Mouse (Mus musculus): Measurements from ENCODE around the gene Ddx1. TPM values are rescaled to one million over a fixed set of nuclear protein-coding genes. Genes with fewer than 3 reads are reported as not detected.
A peak's percentile ranks its signal among the peaks of the same experiment; 100 is the strongest.

The Ddx1 gene
- polyA plus RNA-seq, 1 experiment from 2014 or later: 89.4 TPM

DNA sequence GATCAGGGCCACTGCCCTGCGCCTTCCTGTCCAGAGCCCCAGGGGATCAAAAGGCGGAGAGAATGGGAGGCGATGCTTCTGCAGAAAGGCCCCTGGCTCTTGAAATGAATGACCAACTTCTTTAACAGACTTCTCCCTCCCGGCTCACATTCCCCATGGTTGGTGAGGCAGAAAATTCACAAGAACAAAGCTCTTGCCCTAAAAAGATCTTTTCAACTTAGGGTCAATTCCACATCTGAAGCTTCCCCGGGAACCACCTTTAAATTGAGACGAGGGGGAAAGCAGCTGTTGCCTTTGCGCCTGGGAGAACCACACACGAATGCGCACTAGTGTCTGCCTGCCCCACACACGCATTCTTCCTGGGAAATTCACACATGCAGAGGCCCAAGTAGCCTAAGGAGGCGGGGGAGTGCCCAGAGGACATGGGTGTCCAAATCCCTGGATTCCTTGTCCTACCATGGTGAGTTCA is 40.0 kb downstream of the Ddx1 start:
- no peak overlapping the region for H3K27ac ChIP-seq (ENCODE audit: low read length)
- no peaks in the 10 kb centered on the region for H3K27me3 ChIP-seq (ENCODE audit: control insufficient read depth, insufficient read depth, low read length)
- H3K4me3 ChIP-seq (ENCODE audit: low read length): no peak overlapping the region
- no peak for ATAC-seq (replicated peaks; ENCODE audit: extremely low read depth, insufficient read depth, low FRiP score)
- H3K9ac ChIP-seq (ENCODE audit: low read length): no peak overlapping the region
- WGBS: 81% methylated on average over 11 of the region's 11 CpGs
- H3K4me1 ChIP-seq (ENCODE audit: control insufficient read depth, insufficient read depth, low read length): peaks cover 12% of the 10 kb centered on the region
- no peaks in the 10 kb centered on the region for H3K36me3 ChIP-seq (ENCODE audit: control insufficient read depth, insufficient read depth)
- no peaks in the 10 kb centered on the region for H3K9me3 ChIP-seq (replicated peaks; ENCODE audit: control insufficient read depth, low read length)
- no peak overlapping the region for H3K4me2 ChIP-seq (ENCODE audit: low read depth, low read length)

DNA sequence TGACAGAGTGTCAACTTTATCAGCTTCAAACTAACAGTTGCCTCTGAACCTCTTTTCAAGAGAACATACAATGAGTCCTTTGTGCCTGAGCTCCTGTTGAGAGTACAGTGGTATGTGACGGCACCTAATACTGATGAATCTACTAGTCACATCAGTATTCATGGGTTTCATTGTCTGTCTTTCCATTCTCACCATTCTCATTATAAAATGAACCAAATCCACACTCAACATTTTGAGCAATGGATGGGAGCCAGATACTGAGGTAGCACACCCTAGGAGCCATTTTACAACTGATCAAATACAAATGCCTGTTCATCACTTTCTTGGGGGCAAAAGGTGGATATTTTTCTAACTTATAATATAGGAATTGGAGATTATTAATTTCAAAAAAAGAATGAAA is 40.5 kb downstream of the Ddx1 start:
- no peak for ATAC-seq (replicated peaks; ENCODE audit: extremely low read depth, insufficient read depth, low FRiP score)
- Histone ChIP-seq H3K4me1 (ENCODE audit: control insufficient read depth, insufficient read depth, low read length) (peaks cover 12% of the 10 kb centered on the region), H3K9ac (ENCODE audit: low read length) (no peak overlapping the region), H3K4me2 (ENCODE audit: low read depth, low read length) (no peak overlapping the region), H3K36me3 (ENCODE audit: control insufficient read depth, insufficient read depth) (no peaks in the 10 kb centered on the region), H3K27me3 (ENCODE audit: control insufficient read depth, insufficient read depth, low read length) (no peaks in the 10 kb centered on the region), H3K4me3 (ENCODE audit: low read length) (no peak overlapping the region), H3K27ac (ENCODE audit: low read length) (no peak overlapping the region), H3K9me3 (replicated peaks; ENCODE audit: control insufficient read depth, low read length) (no peaks in the 10 kb centered on the region)
- 69% methylated on average over 1 of the region's 1 CpGs for WGBS

DNA sequence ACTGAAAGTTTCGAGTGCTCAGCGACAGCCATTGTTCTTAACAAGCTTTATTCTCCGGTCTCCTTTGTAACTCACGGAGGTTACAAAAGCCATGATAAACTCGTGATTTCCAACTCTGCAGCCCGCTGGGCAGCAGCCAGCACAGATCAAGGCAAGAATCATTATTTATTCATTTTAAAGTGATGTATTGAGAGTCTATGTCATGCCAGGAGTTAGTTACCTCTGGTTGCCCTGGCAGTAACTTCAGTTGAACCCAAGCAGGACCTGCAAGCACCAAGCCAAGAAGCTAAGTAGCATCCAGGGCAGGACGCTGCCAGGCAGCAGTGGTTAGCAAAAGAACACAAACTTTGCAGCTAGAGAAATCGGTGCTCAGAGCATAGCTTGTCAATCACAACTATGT is 41.9 kb downstream of the Ddx1 start:
- Histone ChIP-seq H3K9ac (ENCODE audit: low read length) (no peak overlapping the region), H3K36me3 (ENCODE audit: control insufficient read depth, insufficient read depth) (no peaks in the 10 kb centered on the region), H3K4me3 (ENCODE audit: low read length) (no peak overlapping the region), H3K4me1 (ENCODE audit: control insufficient read depth, insufficient read depth, low read length) (peaks cover 8% of the 10 kb centered on the region), H3K27ac (ENCODE audit: low read length) (no peak overlapping the region), H3K4me2 (ENCODE audit: low read depth, low read length) (no peak overlapping the region), H3K27me3 (ENCODE audit: control insufficient read depth, insufficient read depth, low read length) (no peaks in the 10 kb centered on the region), H3K9me3 (replicated peaks; ENCODE audit: control insufficient read depth, low read length) (no peaks in the 10 kb centered on the region)
- 59% methylated on average over 8 of the region's 8 CpGs for WGBS
- ATAC-seq (replicated peaks; ENCODE audit: extremely low read depth, insufficient read depth, low FRiP score): no peak

DNA sequence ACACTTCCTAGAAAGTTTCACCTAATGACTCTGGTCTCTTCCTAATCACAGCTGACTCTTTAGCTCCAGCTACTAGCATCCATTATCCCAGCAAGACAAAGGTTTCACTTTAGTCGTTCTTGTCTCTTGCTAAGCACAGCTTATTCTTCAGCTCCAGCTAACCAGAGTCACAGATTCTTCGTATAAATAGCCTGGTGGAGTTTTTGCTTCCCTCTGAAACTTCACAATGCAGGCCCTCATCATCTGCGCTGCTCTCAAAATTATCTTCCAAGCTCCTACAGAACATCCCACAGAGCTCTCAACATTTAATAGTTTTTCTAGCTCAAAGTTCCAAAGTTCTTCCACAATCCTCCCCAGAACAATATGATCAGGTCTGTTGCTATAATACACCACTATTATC is 43.3 kb downstream of the Ddx1 start:
- no peak overlapping the region for H3K4me2 ChIP-seq (ENCODE audit: low read depth, low read length)
- H3K36me3 ChIP-seq (ENCODE audit: control insufficient read depth, insufficient read depth): no peaks in the 10 kb centered on the region
- H3K4me3 ChIP-seq (ENCODE audit: low read length): no peak overlapping the region
- 80% methylated on average over 3 of the region's 3 CpGs for WGBS
- no peak for ATAC-seq (replicated peaks; ENCODE audit: extremely low read depth, insufficient read depth, low FRiP score)
- H3K9ac ChIP-seq (ENCODE audit: low read length): no peak overlapping the region
- H3K4me1 ChIP-seq (ENCODE audit: control insufficient read depth, insufficient read depth, low read length): no peaks in the 10 kb centered on the region
- H3K27me3 ChIP-seq (ENCODE audit: control insufficient read depth, insufficient read depth, low read length): no peaks in the 10 kb centered on the region
- no peaks in the 10 kb centered on the region for H3K9me3 ChIP-seq (replicated peaks; ENCODE audit: control insufficient read depth, low read length)
- no peak overlapping the region for H3K27ac ChIP-seq (ENCODE audit: low read length)

DNA sequence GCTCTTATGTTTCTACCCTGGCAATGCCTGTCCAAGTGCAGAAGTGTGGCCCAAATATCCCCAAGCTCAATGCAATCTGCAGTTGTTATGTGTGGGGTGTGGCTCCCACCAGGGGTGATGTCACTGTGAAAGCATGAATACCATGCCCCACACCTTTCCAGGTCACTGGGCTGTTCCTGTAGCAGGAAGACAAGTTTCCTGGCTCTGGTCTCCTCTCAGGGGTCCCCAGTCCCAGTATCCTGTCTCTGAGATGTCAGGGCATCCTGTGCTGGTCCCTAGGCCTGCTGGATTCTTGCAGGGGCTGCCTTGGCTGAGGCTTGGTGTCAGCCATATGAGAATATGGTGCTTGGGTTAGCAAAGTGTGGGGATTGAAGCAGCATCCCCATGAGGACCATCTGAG is 46.7 kb downstream of the Ddx1 start:
- H3K27ac ChIP-seq (ENCODE audit: low read length): no peak overlapping the region
- H3K36me3 ChIP-seq (ENCODE audit: control insufficient read depth, insufficient read depth): no peaks in the 10 kb centered on the region
- ATAC-seq (replicated peaks; ENCODE audit: extremely low read depth, insufficient read depth, low FRiP score): peak; percentile 41
- H3K9me3 ChIP-seq (replicated peaks; ENCODE audit: control insufficient read depth, low read length): no peaks in the 10 kb centered on the region
- no peaks in the 10 kb centered on the region for H3K27me3 ChIP-seq (ENCODE audit: control insufficient read depth, insufficient read depth, low read length)
- no peak overlapping the region for H3K4me3 ChIP-seq (ENCODE audit: low read length)
- no peak overlapping the region for H3K9ac ChIP-seq (ENCODE audit: low read length)
- H3K4me1 ChIP-seq (ENCODE audit: control insufficient read depth, insufficient read depth, low read length): no peaks in the 10 kb centered on the region; the same call in 1 of the 2 replicates
- H3K4me2 ChIP-seq (ENCODE audit: low read depth, low read length): no peak overlapping the region

DNA sequence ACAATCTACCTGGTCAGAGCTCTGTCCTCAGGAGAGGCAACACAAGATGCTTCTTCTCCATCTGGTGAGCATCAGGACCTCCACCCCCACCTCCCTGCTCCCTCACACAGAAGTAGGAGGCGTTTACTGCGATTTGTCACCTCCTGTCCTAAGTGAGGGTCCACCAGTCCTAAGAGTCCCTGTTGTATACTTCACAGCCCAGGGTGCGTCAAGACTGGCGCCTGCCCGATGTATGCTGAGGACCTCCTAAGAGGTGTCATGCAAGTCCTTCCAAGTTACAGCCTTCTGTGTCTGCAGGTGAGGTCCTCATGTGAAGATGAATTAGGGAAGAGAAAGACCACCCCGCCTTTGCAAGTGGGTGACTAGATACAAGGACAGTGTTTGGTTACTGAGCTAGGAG is 48.4 kb downstream of the Ddx1 start:
- H3K27me3 ChIP-seq (ENCODE audit: control insufficient read depth, insufficient read depth, low read length): no peaks in the 10 kb centered on the region
- H3K4me3 ChIP-seq (ENCODE audit: low read length): no peak overlapping the region
- H3K9me3 ChIP-seq (replicated peaks; ENCODE audit: control insufficient read depth, low read length): no peaks in the 10 kb centered on the region
- H3K9ac ChIP-seq (ENCODE audit: low read length): no peak overlapping the region
- no peak overlapping the region for H3K4me2 ChIP-seq (ENCODE audit: low read depth, low read length)
- no peak for ATAC-seq (replicated peaks; ENCODE audit: extremely low read depth, insufficient read depth, low FRiP score)
- H3K4me1 ChIP-seq (ENCODE audit: control insufficient read depth, insufficient read depth, low read length): no peaks in the 10 kb centered on the region; the same call in 1 of the 2 replicates
- 85% methylated on average over 6 of the region's 6 CpGs for WGBS
- no peaks in the 10 kb centered on the region for H3K36me3 ChIP-seq (ENCODE audit: control insufficient read depth, insufficient read depth)
- no peak overlapping the region for H3K27ac ChIP-seq (ENCODE audit: low read length)

DNA sequence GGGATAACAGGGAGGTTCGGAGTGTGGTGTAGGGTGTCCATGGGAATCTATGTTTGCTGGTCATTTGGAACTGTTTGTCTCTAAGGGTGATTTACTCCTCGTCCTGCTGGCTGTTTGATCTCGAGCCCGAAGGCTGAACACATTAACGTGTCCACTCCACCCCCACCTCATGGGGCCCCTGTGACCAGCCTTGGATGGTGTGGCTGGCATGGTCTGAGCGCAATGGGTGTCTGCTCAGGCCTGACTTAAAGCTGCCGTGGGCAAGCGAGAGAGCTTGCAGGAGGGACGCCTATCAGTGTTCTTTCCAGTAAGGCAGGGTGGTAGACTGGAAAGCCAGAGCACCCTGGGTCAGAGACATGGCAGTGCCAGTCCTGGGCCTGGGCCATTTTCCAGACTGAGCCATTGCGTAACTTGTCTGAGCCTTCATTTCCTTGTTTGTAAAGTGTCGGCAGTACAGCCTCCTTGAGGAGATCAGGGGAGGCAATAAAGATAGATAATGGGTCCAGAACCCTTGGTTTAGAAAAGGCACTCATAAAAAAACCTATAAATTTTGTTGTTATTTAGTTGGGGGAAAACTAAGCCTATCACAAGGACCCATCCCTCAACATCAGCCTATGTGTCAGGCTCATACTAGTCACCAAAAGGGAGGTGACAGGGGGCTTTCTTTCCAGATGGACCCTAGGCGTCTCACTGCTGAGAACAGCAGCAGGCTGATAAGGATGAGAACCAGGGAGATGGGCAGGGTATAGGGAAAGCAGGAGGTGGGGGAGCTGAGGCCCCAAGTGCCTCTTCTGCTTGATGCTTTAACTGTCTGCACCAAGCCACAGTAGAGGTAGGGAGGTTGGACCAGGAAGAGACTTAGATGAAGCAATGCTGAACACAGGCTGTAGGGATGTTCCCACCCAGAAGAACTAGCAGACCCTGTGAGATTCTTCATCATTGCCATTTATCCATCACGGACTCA is 49.4 kb downstream of the Ddx1 start:
- Histone ChIP-seq H3K4me2 (ENCODE audit: low read depth, low read length) (no peak overlapping the region), H3K36me3 (ENCODE audit: control insufficient read depth, insufficient read depth) (no peaks in the 10 kb centered on the region), H3K27me3 (ENCODE audit: control insufficient read depth, insufficient read depth, low read length) (no peaks in the 10 kb centered on the region), H3K9ac (ENCODE audit: low read length) (no peak overlapping the region), H3K4me1 (ENCODE audit: control insufficient read depth, insufficient read depth, low read length) (no peaks in the 10 kb centered on the region; the same call in 1 of the 2 replicates), H3K9me3 (replicated peaks; ENCODE audit: control insufficient read depth, low read length) (no peaks in the 10 kb centered on the region), H3K4me3 (ENCODE audit: low read length) (no peak overlapping the region), H3K27ac (ENCODE audit: low read length) (no peak overlapping the region)
- WGBS: 74% methylated on average over 13 of the region's 13 CpGs
- no peak for ATAC-seq (replicated peaks; ENCODE audit: extremely low read depth, insufficient read depth, low FRiP score)

DNA sequence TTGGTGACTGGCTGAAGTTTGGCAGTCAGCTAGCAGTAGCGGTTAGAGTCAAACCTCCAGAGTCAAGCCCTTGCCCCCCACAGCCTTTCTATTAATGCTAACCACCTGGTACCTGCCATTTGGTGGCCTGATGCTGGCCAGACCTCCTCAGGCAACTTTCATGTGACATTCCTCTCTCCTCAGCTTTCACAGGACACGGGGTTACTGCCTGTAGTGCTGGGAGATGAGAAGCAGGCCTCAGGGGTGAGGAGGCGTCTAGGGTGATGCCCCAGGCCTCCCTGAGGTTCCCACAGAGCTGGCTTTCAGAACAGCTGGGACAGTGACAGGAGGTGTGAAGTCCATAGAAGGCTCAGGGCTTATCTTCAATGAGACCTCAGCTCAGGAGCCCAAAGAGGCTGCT is 50.9 kb downstream of the Ddx1 start:
- ATAC-seq (replicated peaks; ENCODE audit: extremely low read depth, insufficient read depth, low FRiP score): no peak
- Histone ChIP-seq H3K9me3 (replicated peaks; ENCODE audit: control insufficient read depth, low read length) (no peaks in the 10 kb centered on the region), H3K4me2 (ENCODE audit: low read depth, low read length) (no peak overlapping the region), H3K27me3 (ENCODE audit: control insufficient read depth, insufficient read depth, low read length) (no peaks in the 10 kb centered on the region), H3K4me3 (ENCODE audit: low read length) (no peak overlapping the region), H3K9ac (ENCODE audit: low read length) (no peak overlapping the region), H3K27ac (ENCODE audit: low read length) (no peak overlapping the region), H3K36me3 (ENCODE audit: control insufficient read depth, insufficient read depth) (no peaks in the 10 kb centered on the region), H3K4me1 (ENCODE audit: control insufficient read depth, insufficient read depth, low read length) (no peaks in the 10 kb centered on the region; the same call in 1 of the 2 replicates)
- WGBS: 46% methylated on average over 3 of the region's 3 CpGs

DNA sequence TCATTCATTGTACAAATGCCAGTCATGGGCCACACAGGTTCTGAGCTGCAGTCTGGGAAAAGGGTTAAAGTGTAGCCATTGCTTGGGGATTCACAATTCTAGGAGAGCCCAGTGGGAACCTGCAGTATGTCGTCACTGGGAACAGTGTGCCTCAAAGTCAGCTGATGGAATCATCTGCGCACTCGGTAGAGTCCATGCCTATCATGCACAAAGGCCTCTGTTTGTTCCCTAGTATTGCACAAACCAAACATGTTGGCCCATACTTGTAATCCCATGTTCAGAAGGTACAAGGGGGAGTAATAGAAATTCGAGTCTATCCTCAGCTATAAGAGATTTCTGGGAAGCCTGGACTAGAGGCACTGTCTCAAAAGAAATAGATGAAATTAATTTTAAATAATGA is 52.9 kb downstream of the Ddx1 start:
- H3K9ac ChIP-seq (ENCODE audit: low read length): no peak overlapping the region
- WGBS: 80% methylated on average over 4 of the region's 4 CpGs
- H3K36me3 ChIP-seq (ENCODE audit: control insufficient read depth, insufficient read depth): no peaks in the 10 kb centered on the region

More for the DNA sequence above, 52.9 kb downstream of the Ddx1 start:
- no peak overlapping the region for H3K27ac ChIP-seq (ENCODE audit: low read length)
- H3K4me3 ChIP-seq (ENCODE audit: low read length): no peak overlapping the region
- no peaks in the 10 kb centered on the region for H3K9me3 ChIP-seq (replicated peaks; ENCODE audit: control insufficient read depth, low read length)
- H3K27me3 ChIP-seq (ENCODE audit: control insufficient read depth, insufficient read depth, low read length): no peaks in the 10 kb centered on the region
- no peak overlapping the region for H3K4me2 ChIP-seq (ENCODE audit: low read depth, low read length)
- ATAC-seq (replicated peaks; ENCODE audit: extremely low read depth, insufficient read depth, low FRiP score): no peak
- H3K4me1 ChIP-seq (ENCODE audit: control insufficient read depth, insufficient read depth, low read length): no peaks in the 10 kb centered on the region; the same call in 1 of the 2 replicates
